Mouse (Mus musculus) olfactory bulb, adult 2 months (tissue): ENCODE results near the gene Slc37a4. TPM values are rescaled to one million over a fixed set of nuclear protein-coding genes. Genes with fewer than 3 reads are reported as not detected.
"Not testable (repeated sequence)": the region's sequence is repeated elsewhere in the genome, so short reads cannot be mapped to it uniquely, and the experiment has no call there.

Experiments used
- H3K27ac ChIP-seq: fragments of 200-500 bp; 2 replicates; pipeline ENCODE4 v1.5.1; 2012; ENCODE audit warnings: low read depth, low read length; ENCODE audit not compliant: insufficient read depth
- H3K4me1 ChIP-seq: fragments of 200-500 bp; 2 replicates; pipeline ENCODE4 v1.6.1; 2012; ENCODE audit warnings: low read length; ENCODE audit not compliant: control insufficient read depth, insufficient read depth
- H3K4me3 ChIP-seq: fragments of 200-500 bp; 2 replicates; pipeline ENCODE4 v1.5.1; 2012; ENCODE audit warnings: mild to moderate bottlenecking, low read depth, low read length, moderate library complexity; ENCODE audit not compliant: insufficient read depth
- CTCF ChIP-seq: fragments of 200-500 bp; IDR thresholded peaks from 2 replicates; pipeline ENCODE4 v1.5.1; 2012; ENCODE audit warnings: low read depth, mild to moderate bottlenecking, low read length, moderate library complexity; ENCODE audit not compliant: insufficient read depth
- POLR2A ChIP-seq: fragments of 200-500 bp; IDR thresholded peaks from 2 replicates; pipeline ENCODE4 v1.6.1; 2012; ENCODE audit warnings: mild to moderate bottlenecking, low read depth, low read length, moderate library complexity; ENCODE audit not compliant: insufficient read depth
- WGBS: fragments of 180-500 bp; shearing (Covaris S2); methylation state at CpG from one replicate; pipeline ENCODE4 v1.1.7; 2018; 5-methylcytosine and 5-hydroxymethylcytosine counted together
- polyA plus RNA-seq: library from polyadenylated mRNA; stranded (reverse); fragments of >200 nt; gene quantifications from 2 replicates; pipeline ENCODE4 v1.2.4, GENCODE M21; 2012; ENCODE audit warnings: low replicate concordance; ENCODE audit not compliant: missing spikeins, insufficient read depth, insufficient read length

Gene Slc37a4
- polyA plus RNA-seq, 1 experiment = not detected

- Histone ChIP-seq H3K4me3 (no peak overlapping the region), H3K4me1 (no peaks in the 10 kb centered on the region), H3K27ac (no peak overlapping the region)
- no peak for TF ChIP-seq CTCF
- TF ChIP-seq POLR2A = no peak
- 65% methylated on average over 3 of the region's 3 CpGs for WGBS
Measured at GRCm38 (mm10) chr9:44364480-44364879, 32.2 kb upstream of the Slc37a4 start.

GRCm38 (mm10) chr9:44373386-44373785 lies 23.3 kb upstream of the Slc37a4 start:
- H3K27ac ChIP-seq = no peak overlapping the region
- no peaks in the 10 kb centered on the region for H3K4me1 ChIP-seq
- H3K4me3 ChIP-seq = no peak overlapping the region
- TF ChIP-seq CTCF (no peak), POLR2A (no peak)

DNA sequence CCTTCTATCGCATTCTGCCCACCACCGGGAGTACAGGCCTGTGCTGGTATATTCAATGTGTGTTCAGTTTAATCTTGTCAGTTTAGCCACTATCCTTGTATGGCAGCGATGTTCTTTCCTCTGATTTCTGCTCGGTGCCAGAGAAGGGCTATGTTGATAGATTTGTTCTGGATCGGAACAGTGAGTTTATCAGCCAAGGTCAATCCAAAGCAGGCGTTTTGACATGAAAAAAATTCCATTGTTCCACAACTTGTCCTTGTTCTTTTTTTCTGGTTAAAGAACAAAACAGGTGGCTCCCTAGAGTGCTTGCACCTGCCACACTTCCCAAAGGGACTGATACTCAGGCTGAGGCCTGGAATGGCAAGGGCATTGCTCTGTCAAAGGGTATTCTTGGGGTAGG lies 20.5 kb upstream of the Slc37a4 start:
- no peak for TF ChIP-seq POLR2A
- no peak for TF ChIP-seq CTCF
- 88% methylated on average over 6 of the region's 6 CpGs for WGBS
- no peak overlapping the region for H3K27ac ChIP-seq
- H3K4me1 ChIP-seq = peaks cover 10% of the 10 kb centered on the region
- no peak overlapping the region for H3K4me3 ChIP-seq

DNA sequence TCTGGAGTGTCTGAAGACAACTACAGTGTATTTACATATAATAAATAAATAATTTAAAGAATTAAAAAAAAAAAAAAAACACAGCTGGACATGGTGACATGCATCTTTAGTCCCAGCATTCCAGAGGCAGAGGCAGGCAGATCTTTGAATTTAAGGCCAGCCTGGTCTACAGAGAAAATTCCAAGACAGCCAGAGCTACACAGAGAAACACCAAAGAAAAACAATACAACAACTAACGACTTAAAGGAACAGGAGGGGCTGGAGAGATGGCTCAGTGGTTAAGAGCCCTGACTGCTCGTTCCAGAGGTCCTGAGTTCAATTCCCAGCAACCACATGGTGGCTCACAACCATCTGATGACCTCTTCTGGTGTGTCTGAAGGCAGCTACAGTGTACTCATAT lies 19.3 kb upstream of the Slc37a4 start:
- WGBS = 77% methylated on average over 2 of the region's 2 CpGs
- H3K27ac ChIP-seq, H3K4me3 ChIP-seq: not testable (repeated sequence)
- peaks cover 15% of the 10 kb centered on the region for H3K4me1 ChIP-seq

DNA sequence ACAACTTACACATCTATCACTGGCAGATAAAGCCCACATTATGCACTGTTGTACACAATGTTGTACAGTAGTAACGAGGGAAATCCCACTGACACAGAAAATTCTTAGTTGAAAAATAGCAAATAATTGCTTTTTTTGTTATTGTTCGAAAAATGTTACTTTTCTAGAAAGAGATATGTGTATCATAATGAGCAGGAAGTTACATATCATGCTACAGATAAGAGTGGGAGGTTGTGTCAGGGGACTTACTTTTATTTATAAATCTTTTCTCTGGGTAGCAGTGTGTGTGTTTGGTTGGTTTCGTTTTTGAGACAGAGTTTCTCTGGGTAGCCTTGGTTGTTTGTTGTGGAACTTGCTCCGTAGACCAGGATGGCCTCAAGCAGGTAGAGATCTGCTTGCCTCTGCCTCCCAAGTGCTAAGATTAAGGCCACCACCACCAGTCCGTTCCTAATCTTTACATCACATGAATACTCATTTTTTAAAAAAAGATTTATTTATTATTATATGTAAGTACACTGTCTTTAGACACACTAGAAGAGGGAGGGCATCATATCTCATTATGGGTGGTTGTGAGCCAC lies 18.4 kb upstream of the Slc37a4 start:
- Histone ChIP-seq H3K4me3 (no peak overlapping the region), H3K4me1 (peaks cover 15% of the 10 kb centered on the region), H3K27ac (no peak overlapping the region)
- TF ChIP-seq POLR2A = no peak
- TF ChIP-seq CTCF = no peak
- WGBS = 87% methylated on average over 5 of the region's 5 CpGs

DNA sequence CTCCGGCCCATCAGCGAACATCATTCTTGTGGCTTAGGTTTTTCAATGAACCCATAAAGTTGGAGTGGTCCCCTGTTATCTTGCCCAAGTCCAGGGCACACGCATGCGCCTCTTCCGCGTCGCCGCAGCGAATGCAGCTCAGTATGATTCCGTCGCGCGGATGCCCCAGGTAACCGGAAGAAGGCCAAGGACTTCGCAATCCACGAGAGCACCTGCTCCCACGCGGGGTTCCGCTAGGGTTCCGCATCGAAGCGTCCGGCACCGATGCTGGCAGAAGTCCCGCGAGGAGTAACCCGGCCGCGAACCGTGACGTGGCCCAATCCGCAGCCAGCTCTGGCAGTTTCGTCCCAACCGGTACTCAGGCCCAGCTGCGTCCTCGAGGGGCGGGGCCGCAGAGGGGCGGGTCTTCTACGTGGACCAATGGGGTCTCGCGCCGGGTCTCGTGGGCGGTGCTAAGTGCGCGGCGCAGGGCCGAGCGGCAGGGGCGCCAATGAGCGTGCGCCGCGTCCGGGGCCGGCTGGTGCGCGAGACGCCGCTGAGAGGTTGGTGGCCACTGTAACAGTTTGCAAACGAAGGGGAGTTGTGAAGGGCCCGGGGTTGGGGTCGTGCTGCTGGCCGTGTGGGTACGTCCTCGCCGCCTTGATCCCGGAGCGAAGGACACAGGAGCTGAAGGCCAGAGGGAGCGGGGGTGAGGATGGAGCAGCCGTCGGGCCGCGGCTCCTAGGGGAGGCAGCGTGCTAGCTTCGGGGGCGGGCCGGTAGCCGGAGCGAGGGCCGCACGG lies 17.4 kb upstream of the Slc37a4 start, which contains the start of gene Hyou1:
Gene Hyou1 (plus strand): TSS at position 437 of the 781 bp plus-strand sequence.
- WGBS = under 1% methylated on average over 83 of the region's 83 CpGs
- peak within 1 kb of the TSS; percentile 86 for H3K4me3 ChIP-seq
- H3K4me1 ChIP-seq = peaks cover 15% of the 10 kb centered on the region
- H3K27ac ChIP-seq = peak within 1 kb of the TSS; percentile 44
- TF ChIP-seq POLR2A (peak; percentile 75), CTCF (0 out of 2 replicates have a peak, but pooled peaks have one; percentile 5)

DNA sequence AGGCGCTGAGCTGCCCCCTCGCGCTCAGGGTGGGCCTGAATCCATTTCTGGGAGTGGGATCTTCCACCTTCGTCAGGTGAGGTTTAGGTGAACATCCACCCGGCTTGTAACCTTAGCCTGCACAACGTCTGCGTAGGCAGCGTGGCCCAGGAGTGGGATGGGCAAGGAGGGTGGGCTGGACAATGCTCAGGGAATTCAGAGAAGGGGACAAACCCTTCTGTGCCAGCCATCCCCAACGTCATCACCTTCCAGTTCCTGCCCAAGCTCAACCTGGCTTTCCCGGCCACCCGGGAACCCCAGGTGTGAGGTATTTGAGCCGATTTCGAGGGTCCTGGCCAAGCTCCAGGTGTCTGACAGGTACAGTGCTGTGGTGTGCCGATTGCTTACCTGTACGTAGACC lies 16.8 kb upstream of the Slc37a4 start:
- Histone ChIP-seq H3K27ac (no peak overlapping the region), H3K4me3 (peak overlapping the region; percentile 86), H3K4me1 (peaks cover 15% of the 10 kb centered on the region)
- 5% methylated on average over 15 of the region's 15 CpGs for WGBS
- no peak for TF ChIP-seq CTCF
- TF ChIP-seq POLR2A = no peak

DNA sequence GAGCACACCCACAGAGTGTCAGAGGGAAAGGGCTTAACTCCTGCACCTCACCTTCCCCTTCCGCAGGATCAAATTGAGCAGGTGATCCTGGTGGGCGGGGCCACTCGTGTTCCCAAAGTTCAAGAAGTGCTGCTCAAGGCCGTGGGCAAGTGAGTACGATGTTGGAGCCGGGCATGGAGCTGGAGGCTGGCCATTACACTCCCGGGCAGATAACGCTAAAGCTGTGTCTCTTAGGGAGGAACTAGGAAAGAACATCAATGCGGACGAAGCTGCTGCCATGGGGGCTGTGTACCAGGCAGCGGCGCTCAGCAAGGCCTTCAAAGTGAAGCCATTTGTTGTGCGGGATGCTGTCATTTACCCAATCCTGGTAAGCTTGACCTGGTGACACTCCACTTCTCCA lies 12.1 kb upstream of the Slc37a4 start:
- 92% methylated on average over 13 of the region's 13 CpGs for WGBS
- TF ChIP-seq CTCF = no peak
- TF ChIP-seq POLR2A = no peak
- H3K4me3 ChIP-seq = no peak overlapping the region
- H3K27ac ChIP-seq = no peak overlapping the region
- H3K4me1 ChIP-seq = peaks cover 15% of the 10 kb centered on the region

GRCm38 (mm10) chr9:44387221-44387620 lies 9.4 kb upstream of the Slc37a4 start:
- no peaks in the 10 kb centered on the region for H3K4me1 ChIP-seq
- WGBS = 51% methylated on average over 3 of the region's 3 CpGs
- TF ChIP-seq CTCF (no peak), POLR2A (no peak)
- H3K4me3 ChIP-seq = no peak overlapping the region
- no peak overlapping the region for H3K27ac ChIP-seq

- Histone ChIP-seq H3K4me1 (no peaks in the 10 kb centered on the region), H3K27ac (no peak overlapping the region), H3K4me3 (no peak overlapping the region)
- TF ChIP-seq POLR2A (no peak), CTCF (peak; percentile 59; the same call in 1 of the 2 replicates)
- WGBS = 50% methylated on average over 8 of the region's 8 CpGs
Measured at GRCm38 (mm10) chr9:44389273-44389672, 7.4 kb upstream of the Slc37a4 start.
